ENCODE assay signal across 8 mouse cellular contexts in the genomic region with DNA sequence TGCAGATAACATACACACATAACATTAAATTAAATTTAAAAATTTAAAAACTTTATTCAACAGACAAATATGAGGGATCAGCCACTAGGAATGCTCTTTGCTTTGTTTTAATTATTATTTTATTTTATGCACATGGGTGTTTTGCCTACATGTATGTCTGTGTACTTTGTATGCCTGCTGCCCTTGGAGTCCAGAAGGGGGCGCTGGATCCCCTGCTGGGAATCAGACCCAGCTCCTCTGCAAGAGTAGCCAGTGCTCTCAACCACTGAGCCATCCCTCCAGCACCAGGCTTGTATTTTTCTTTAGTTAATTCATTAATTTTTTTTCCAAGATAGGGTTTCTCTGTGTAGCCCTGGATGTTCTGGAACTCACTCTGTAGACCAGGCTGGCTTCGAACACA.
DNase-seq lines count a peak whose midpoint lies in the region; ATAC-seq and TF ChIP-seq lines count a peak whose summit lies in the region.

No protein-coding gene starts in this region.

- no peak overlapping the region for H3K4me3 ChIP-seq in kidney, embryonic 14.5 days (ENCODE audit: low read length)
- no peak overlapping the region for H3K4me3 ChIP-seq in embryonic facial prominence, embryonic 10.5 days
- no peak overlapping the region for H3K4me3 ChIP-seq in intestine, embryonic 15.5 days (replicated peaks)

- no peaks in the 10 kb centered on the region for H3K4me1 ChIP-seq in kidney, embryonic 14.5 days (ENCODE audit: control insufficient read depth, insufficient read depth, low read length)
- peaks cover 10% of the 10 kb centered on the region; the same call in 1 of the 2 replicates for H3K4me1 ChIP-seq in embryonic facial prominence, embryonic 10.5 days
- H3K4me1 ChIP-seq in intestine, embryonic 15.5 days (replicated peaks), result no peaks in the 10 kb centered on the region

- CTCF ChIA-PET in Patski (lab: Charles Lee), result interaction anchor here (1.2 to 1.8 kb wide), 2 partner anchors 11 to 72 kb away, joined by 3 to 8 read pairs; no protein-coding TSS in a partner anchor

- POLR2A ChIA-PET in Patski (lab: Charles Lee), result interaction anchor here (1.3 kb wide), 1 partner anchor 14 kb away, joined by 3 read pairs; no protein-coding TSS in a partner anchor

- no peak overlapping the region for H3K27ac ChIP-seq in kidney, embryonic 14.5 days (ENCODE audit: low read depth, low read length)
- H3K27ac ChIP-seq in embryonic facial prominence, embryonic 10.5 days (replicated peaks), result no peak overlapping the region
- H3K27ac ChIP-seq in intestine, embryonic 15.5 days, result no peak overlapping the region

- no peak for ATAC-seq in kidney, embryonic 14.5 days (ENCODE audit: low FRiP score, low TSS enrichment)
- no peak for ATAC-seq in Patski
- ATAC-seq in intestine, embryonic 15.5 days, result no peak

- no peak overlapping the region for H3K9ac ChIP-seq in kidney, embryonic 14.5 days (ENCODE audit: low read depth, low read length)
- H3K9ac ChIP-seq in intestine, embryonic 15.5 days, result no peak overlapping the region

- H3K4me2 ChIP-seq in kidney, embryonic 14.5 days (replicated peaks; ENCODE audit: low read depth, low read length), result no peak overlapping the region
- H3K4me2 ChIP-seq in intestine, embryonic 15.5 days (replicated peaks), result no peak overlapping the region

- 57% methylated on average over 2 of the region's 2 CpGs for WGBS in kidney, embryonic 14.5 days
- WGBS in embryonic facial prominence, embryonic 10.5 days, result 51% methylated on average over 2 of the region's 2 CpGs
- WGBS in intestine, embryonic 15.5 days, result 46% methylated on average over 2 of the region's 2 CpGs

- no peaks in the 10 kb centered on the region for H3K36me3 ChIP-seq in kidney, embryonic 14.5 days (ENCODE audit: control insufficient read depth, insufficient read depth, low read length)
- H3K36me3 ChIP-seq in embryonic facial prominence, embryonic 10.5 days (replicated peaks), result no peaks in the 10 kb centered on the region
- H3K36me3 ChIP-seq in intestine, embryonic 15.5 days, result no peaks in the 10 kb centered on the region

- in situ Hi-C loops in Patski (cut with MboI; ENCODE audit: low pct_unique_long_range_greater_than_20kb), result no loop called here

- H3K27me3 ChIP-seq in kidney, embryonic 14.5 days (ENCODE audit: control insufficient read depth, insufficient read depth, low read length), result no peaks in the 10 kb centered on the region
- no peaks in the 10 kb centered on the region for H3K27me3 ChIP-seq in Patski
- 0 out of 2 replicates have a peak, but pooled peaks cover 2% of the 10 kb centered on the region for H3K27me3 ChIP-seq in embryonic facial prominence, embryonic 10.5 days (replicated peaks; ENCODE audit: low read depth, poor library complexity, severe bottlenecking)
- H3K27me3 ChIP-seq in intestine, embryonic 15.5 days (replicated peaks), result no peaks in the 10 kb centered on the region

- TF ChIP-seq CTCF in Patski (IDR thresholded peaks at IDR 0.05), result peak; percentile 51

- no peaks in the 10 kb centered on the region for H3K9me3 ChIP-seq in kidney, embryonic 14.5 days (ENCODE audit: control insufficient read depth, low read length)
- H3K9me3 ChIP-seq in embryonic facial prominence, embryonic 10.5 days, result no peaks in the 10 kb centered on the region
- no peaks in the 10 kb centered on the region for H3K9me3 ChIP-seq in intestine, embryonic 15.5 days

- DNase-seq in kidney, postnatal 10 days, result peak; percentile 44
- DNase-seq in Patski (ENCODE audit: low read depth, low spot score), result no peak
- DNase-seq in embryonic facial prominence, embryonic 10.5 days (ENCODE audit: low spot score), result peak; percentile 47
- peak; percentile 55 for DNase-seq in lung, postnatal 14 days
- no peak for DNase-seq in frontal cortex, postnatal 14 days (ENCODE audit: low spot score in 2 of 2)
- no peak for DNase-seq in T-cell, adult 2 months (ENCODE audit: low spot score)

Comparison
In these comparisons a context has a peak if more than half of its experiments do, and no peak if none do; other contexts are left out.
1. DNase-seq: peak in kidney, postnatal 10 days (single experiment), embryonic facial prominence, embryonic 10.5 days (single experiment) and lung, postnatal 14 days (single experiment); none in Patski (single experiment), frontal cortex, postnatal 14 days (0 of 2) and T-cell, adult 2 months (single experiment).